ENCODE assay signal across 7 mouse cellular contexts in genomic region chr5:118327961-118328712, GRCm38 (mm10).
DNase-seq lines count a peak whose midpoint lies in the region; ATAC-seq and TF ChIP-seq lines count a peak whose summit lies in the region.

No protein-coding gene starts in this region.

- DNase-seq in 3T3-L1 (ENCODE audit: low read depth, low spot score) (peak; percentile 98), R1 (ENCODE audit: low read depth, low spot score) (peak; percentile 42)
- DNase-seq in limb, embryonic 10.5 days (ENCODE audit: low spot score): peak; percentile 59
- peak; percentile 68 for DNase-seq in midbrain, postnatal 0 days (ENCODE audit: low spot score)
- DNase-seq in frontal cortex, postnatal 10 days (ENCODE audit: low spot score in 2 of 2): no peak

- H3K4me3 ChIP-seq in heart, embryonic 14.5 days (ENCODE audit: control insufficient read depth in 1 of 2, insufficient read depth in 1 of 2, low read depth in 1 of 2, low read length in 2 of 2): peak overlapping the region; percentile 16 to 28
- peak overlapping the region; percentile 44 for H3K4me3 ChIP-seq in limb, embryonic 10.5 days
- H3K4me3 ChIP-seq in midbrain, postnatal 0 days (ENCODE audit: low read depth, low read length): peak overlapping the region; percentile 22

- H3K27ac ChIP-seq in heart, embryonic 14.5 days (replicated peaks in 1 of 2; ENCODE audit: control insufficient read depth in 1 of 2, insufficient read depth in 1 of 2, low read depth in 2 of 2, low read length in 2 of 2): no peak overlapping the region
- H3K27ac ChIP-seq in limb, embryonic 10.5 days: no peak overlapping the region
- no peak overlapping the region for H3K27ac ChIP-seq in midbrain, postnatal 0 days (ENCODE audit: low read depth, low read length)

- no peak for TF ChIP-seq CTCF in midbrain, postnatal 0 days (IDR thresholded peaks at IDR 0.05)

- H3K4me1 ChIP-seq in heart, embryonic 14.5 days (ENCODE audit: control insufficient read depth in 2 of 2, insufficient read depth in 2 of 2, low read length in 2 of 2): peaks cover 6 to 12% of the 10 kb centered on the region in 2 experiments
- peaks cover 40% of the 10 kb centered on the region for H3K4me1 ChIP-seq in limb, embryonic 10.5 days
- no peaks in the 10 kb centered on the region for H3K4me1 ChIP-seq in midbrain, postnatal 0 days (ENCODE audit: insufficient read depth, low read length)

- H3K9me3 ChIP-seq in heart, embryonic 14.5 days (ENCODE audit: control insufficient read depth, low read length): peaks cover 5% of the 10 kb centered on the region; the same call in 1 of the 2 replicates
- no peaks in the 10 kb centered on the region for H3K9me3 ChIP-seq in limb, embryonic 10.5 days (replicated peaks)
- H3K9me3 ChIP-seq in midbrain, postnatal 0 days (ENCODE audit: low read length): no peaks in the 10 kb centered on the region

- no peak for ATAC-seq in heart, embryonic 14.5 days (ENCODE audit: insufficient number of reproducible peaks, insufficient read depth, low FRiP score, low read depth)
- ATAC-seq in midbrain, postnatal 0 days (ENCODE audit: low FRiP score): no peak
- ATAC-seq in erythroid progenitor cell, adult 5-6 weeks (replicated peaks; ENCODE audit: low FRiP score, poor library complexity, severe bottlenecking): no peak

- peak overlapping the region; percentile 64 for H3K4me2 ChIP-seq in heart, embryonic 14.5 days (ENCODE audit: low read length)
- peak overlapping the region; percentile 51 for H3K4me2 ChIP-seq in midbrain, postnatal 0 days (ENCODE audit: low read depth, low read length, poor library complexity, severe bottlenecking)

- no peaks in the 10 kb centered on the region for H3K36me3 ChIP-seq in heart, embryonic 14.5 days (ENCODE audit: control insufficient read depth, insufficient read depth, low read length)
- no peaks in the 10 kb centered on the region for H3K36me3 ChIP-seq in limb, embryonic 10.5 days
- no peaks in the 10 kb centered on the region for H3K36me3 ChIP-seq in midbrain, postnatal 0 days (ENCODE audit: insufficient read depth, low read length)

- peaks cover 21% of the 10 kb centered on the region; the same call in 1 of the 2 replicates for H3K27me3 ChIP-seq in heart, embryonic 14.5 days (ENCODE audit: control insufficient read depth, insufficient read depth, low read length)
- peaks cover 56% of the 10 kb centered on the region for H3K27me3 ChIP-seq in limb, embryonic 10.5 days (ENCODE audit: low read depth, poor library complexity, severe bottlenecking)
- H3K27me3 ChIP-seq in midbrain, postnatal 0 days (ENCODE audit: insufficient read depth, low read length): no peaks in the 10 kb centered on the region

- peak overlapping the region; percentile 8; the same call in 1 of the 2 replicates for H3K9ac ChIP-seq in heart, embryonic 14.5 days (ENCODE audit: low read length)
- no peak overlapping the region for H3K9ac ChIP-seq in midbrain, postnatal 0 days (replicated peaks; ENCODE audit: low read length, poor library complexity, severe bottlenecking)

- 9% methylated on average over 28 of the region's 28 CpGs for WGBS in heart, embryonic 14.5 days
- WGBS in limb, embryonic 10.5 days: 4% methylated on average over 28 of the region's 28 CpGs
- 4% methylated on average over 28 of the region's 28 CpGs for WGBS in midbrain, postnatal 0 days

Comparison
In these comparisons a context has a peak if more than half of its experiments do, and no peak if none do; other contexts are left out.
1. DNase-seq: peak in 3T3-L1 (single experiment), R1 (single experiment), limb, embryonic 10.5 days (single experiment) and midbrain, postnatal 0 days (single experiment); none in frontal cortex, postnatal 10 days (0 of 2).
2. Peak in every context shown above with its lines, with median percentiles within 50 percentile points of each other: H3K4me3 ChIP-seq.